Comparison of ENCODE assay signal across 20 mouse cellular contexts in genomic region chr9:13651065-13651464, GRCm38 (mm10).
DNase-seq lines count a peak whose midpoint lies in the region; ATAC-seq lines count a peak whose summit lies in the region.
"Had no signal": no experiment of that assay in that cellular context is flagged by ENCODE, and none has a peak within 500 bp of the region (broad histone marks: within the 10 kb centered on the region; RNA-seq: fewer than 3 reads in every experiment).

No protein-coding gene starts in this region.

- no peaks in the 10 kb centered on the region for H3K27me3 ChIP-seq in forebrain, embryonic 13.5 days
- no peaks in the 10 kb centered on the region for H3K27me3 ChIP-seq in forebrain, embryonic 15.5 days
- H3K27me3 ChIP-seq in hindbrain, embryonic 16.5 days (replicated peaks; ENCODE audit: control insufficient read depth, insufficient read depth, low read length) = no peaks in the 10 kb centered on the region
- no peaks in the 10 kb centered on the region for H3K27me3 ChIP-seq in hindbrain, embryonic 14.5 days (ENCODE audit: control insufficient read depth, insufficient read depth, low read length)
- no peaks in the 10 kb centered on the region for H3K27me3 ChIP-seq in neural tube, embryonic 13.5 days
- H3K27me3 ChIP-seq in neural tube, embryonic 15.5 days (replicated peaks) = no peaks in the 10 kb centered on the region
- H3K27me3 ChIP-seq: forebrain, embryonic 12.5 days had no signal

- H3K4me3 ChIP-seq in forebrain, embryonic 13.5 days = no peak overlapping the region
- H3K4me3 ChIP-seq in forebrain, embryonic 15.5 days = no peak overlapping the region
- no peak overlapping the region for H3K4me3 ChIP-seq in hindbrain, embryonic 16.5 days (ENCODE audit: low read length)
- no peak overlapping the region for H3K4me3 ChIP-seq in hindbrain, embryonic 14.5 days (replicated peaks; ENCODE audit: low read length)
- H3K4me3 ChIP-seq in neural tube, embryonic 13.5 days = no peak overlapping the region
- H3K4me3 ChIP-seq in neural tube, embryonic 15.5 days (replicated peaks) = no peak overlapping the region
- H3K4me3 ChIP-seq: forebrain, embryonic 12.5 days had no signal

- H3K4me2 ChIP-seq in forebrain, embryonic 13.5 days = no peak overlapping the region
- H3K4me2 ChIP-seq in forebrain, embryonic 15.5 days (replicated peaks) = no peak overlapping the region
- H3K4me2 ChIP-seq in hindbrain, embryonic 16.5 days (ENCODE audit: low read length) = no peak overlapping the region
- no peak overlapping the region for H3K4me2 ChIP-seq in hindbrain, embryonic 14.5 days (replicated peaks)
- no peak overlapping the region for H3K4me2 ChIP-seq in neural tube, embryonic 13.5 days
- H3K4me2 ChIP-seq in neural tube, embryonic 15.5 days = no peak overlapping the region
- H3K4me2 ChIP-seq: forebrain, embryonic 12.5 days; heart, embryonic 11.5 days had no signal

- H3K4me1 ChIP-seq in forebrain, embryonic 13.5 days = peaks cover 20% of the 10 kb centered on the region
- H3K4me1 ChIP-seq in forebrain, embryonic 15.5 days = peaks cover 9% of the 10 kb centered on the region
- peaks cover 10% of the 10 kb centered on the region for H3K4me1 ChIP-seq in hindbrain, embryonic 16.5 days (ENCODE audit: control insufficient read depth, insufficient read depth, low read depth, low read length)
- peaks cover 8% of the 10 kb centered on the region; the same call in 1 of the 2 replicates for H3K4me1 ChIP-seq in hindbrain, embryonic 14.5 days (replicated peaks; ENCODE audit: control insufficient read depth, insufficient read depth, low read length)
- H3K4me1 ChIP-seq in neural tube, embryonic 13.5 days (replicated peaks) = peaks cover 13% of the 10 kb centered on the region
- H3K4me1 ChIP-seq in neural tube, embryonic 15.5 days = peaks cover 12% of the 10 kb centered on the region

- no peaks in the 10 kb centered on the region for H3K9me3 ChIP-seq in forebrain, embryonic 13.5 days (replicated peaks)
- H3K9me3 ChIP-seq in forebrain, embryonic 15.5 days = no peaks in the 10 kb centered on the region
- no peaks in the 10 kb centered on the region for H3K9me3 ChIP-seq in hindbrain, embryonic 16.5 days (ENCODE audit: control insufficient read depth, low read length)
- no peaks in the 10 kb centered on the region for H3K9me3 ChIP-seq in hindbrain, embryonic 14.5 days (ENCODE audit: control insufficient read depth, low read length)
- no peaks in the 10 kb centered on the region for H3K9me3 ChIP-seq in neural tube, embryonic 13.5 days
- no peaks in the 10 kb centered on the region for H3K9me3 ChIP-seq in neural tube, embryonic 15.5 days (replicated peaks)
- H3K9me3 ChIP-seq: forebrain, embryonic 12.5 days had no signal

- 0 out of 2 replicates have a peak, but pooled peaks have one; percentile 19 for ATAC-seq in forebrain, embryonic 13.5 days
- ATAC-seq in forebrain, embryonic 15.5 days (replicated peaks) = no peak
- 0 out of 2 replicates have a peak, but pooled peaks have one; percentile 16 for ATAC-seq in hindbrain, embryonic 16.5 days
- ATAC-seq in hindbrain, embryonic 14.5 days (ENCODE audit: low FRiP score) = no peak
- ATAC-seq in neural tube, embryonic 13.5 days (ENCODE audit: low read depth) = no peak
- no peak for ATAC-seq in neural tube, embryonic 15.5 days (ENCODE audit: low FRiP score)
- ATAC-seq: intestine, postnatal 0 days had no signal

- DNase-seq in embryo, embryonic 10.5 days (ENCODE audit: low spot score) = peak; percentile 15
- DNase-seq in embryo, embryonic 10 days (ENCODE audit: low spot score) = no peak
- DNase-seq in hindbrain, embryonic 14.5 days (ENCODE audit: low spot score) = no peak
- DNase-seq: adrenal gland, postnatal 10 days; adrenal gland, postnatal 36 days; cerebellum, adult 11 months; cerebellum, adult 2 months; cerebellum, adult 9-11 months; cerebellum, postnatal 25 days; gastrocnemius, postnatal 10 days; gastrocnemius, postnatal 36 days; kidney, adult 2 months had no signal

- H3K36me3 ChIP-seq in forebrain, embryonic 13.5 days (ENCODE audit: poor library complexity, severe bottlenecking) = no peaks in the 10 kb centered on the region
- H3K36me3 ChIP-seq in forebrain, embryonic 15.5 days = no peaks in the 10 kb centered on the region
- no peaks in the 10 kb centered on the region for H3K36me3 ChIP-seq in hindbrain, embryonic 16.5 days (ENCODE audit: control insufficient read depth, insufficient read depth, low read length)
- H3K36me3 ChIP-seq in hindbrain, embryonic 14.5 days (replicated peaks; ENCODE audit: control insufficient read depth, insufficient read depth) = no peaks in the 10 kb centered on the region
- H3K36me3 ChIP-seq in neural tube, embryonic 13.5 days = no peaks in the 10 kb centered on the region
- no peaks in the 10 kb centered on the region for H3K36me3 ChIP-seq in neural tube, embryonic 15.5 days
- H3K36me3 ChIP-seq: forebrain, embryonic 12.5 days had no signal

- H3K9ac ChIP-seq in forebrain, embryonic 13.5 days = no peak overlapping the region
- no peak overlapping the region for H3K9ac ChIP-seq in forebrain, embryonic 15.5 days (replicated peaks)
- no peak overlapping the region for H3K9ac ChIP-seq in hindbrain, embryonic 16.5 days (ENCODE audit: low read depth, low read length)
- H3K9ac ChIP-seq in hindbrain, embryonic 14.5 days = no peak overlapping the region
- no peak overlapping the region for H3K9ac ChIP-seq in neural tube, embryonic 13.5 days
- no peak overlapping the region for H3K9ac ChIP-seq in neural tube, embryonic 15.5 days (replicated peaks)
- H3K9ac ChIP-seq: forebrain, embryonic 12.5 days had no signal

- WGBS in forebrain, embryonic 13.5 days = 39% methylated on average over 2 of the region's 2 CpGs
- WGBS in forebrain, embryonic 15.5 days = 43% methylated on average over 2 of the region's 2 CpGs
- 48% methylated on average over 2 of the region's 2 CpGs for WGBS in hindbrain, embryonic 16.5 days
- WGBS in hindbrain, embryonic 14.5 days = 51% methylated on average over 2 of the region's 2 CpGs
- 57% methylated on average over 2 of the region's 2 CpGs for WGBS in neural tube, embryonic 13.5 days
- WGBS in neural tube, embryonic 15.5 days = 57% methylated on average over 2 of the region's 2 CpGs

- H3K27ac ChIP-seq in forebrain, embryonic 13.5 days = no peak overlapping the region
- H3K27ac ChIP-seq in forebrain, embryonic 15.5 days (replicated peaks) = no peak overlapping the region
- no peak overlapping the region for H3K27ac ChIP-seq in hindbrain, embryonic 16.5 days (ENCODE audit: low read depth, low read length)
- H3K27ac ChIP-seq in hindbrain, embryonic 14.5 days = no peak overlapping the region
- H3K27ac ChIP-seq in neural tube, embryonic 13.5 days (replicated peaks) = 0 out of 2 replicates have a peak overlapping the region, but pooled peaks have one; percentile 2
- no peak overlapping the region for H3K27ac ChIP-seq in neural tube, embryonic 15.5 days (replicated peaks)

Comparison
In these comparisons a context has a peak if more than half of its experiments do, and no peak if none do; other contexts are left out.
1. ATAC-seq: peak in forebrain, embryonic 13.5 days (single experiment) and hindbrain, embryonic 16.5 days (single experiment); none in forebrain, embryonic 15.5 days (single experiment), hindbrain, embryonic 14.5 days (single experiment), neural tube, embryonic 13.5 days (single experiment) and neural tube, embryonic 15.5 days (single experiment).